Mouse (Mus musculus): ENCODE measurements around the gene Jade2. TPM values are rescaled to one million over a fixed set of nuclear protein-coding genes. Genes with fewer than 3 reads are reported as not detected.

Gene Jade2
- polyA plus RNA-seq, 1 experiment from 2014 or later: 0.44 TPM

DNA sequence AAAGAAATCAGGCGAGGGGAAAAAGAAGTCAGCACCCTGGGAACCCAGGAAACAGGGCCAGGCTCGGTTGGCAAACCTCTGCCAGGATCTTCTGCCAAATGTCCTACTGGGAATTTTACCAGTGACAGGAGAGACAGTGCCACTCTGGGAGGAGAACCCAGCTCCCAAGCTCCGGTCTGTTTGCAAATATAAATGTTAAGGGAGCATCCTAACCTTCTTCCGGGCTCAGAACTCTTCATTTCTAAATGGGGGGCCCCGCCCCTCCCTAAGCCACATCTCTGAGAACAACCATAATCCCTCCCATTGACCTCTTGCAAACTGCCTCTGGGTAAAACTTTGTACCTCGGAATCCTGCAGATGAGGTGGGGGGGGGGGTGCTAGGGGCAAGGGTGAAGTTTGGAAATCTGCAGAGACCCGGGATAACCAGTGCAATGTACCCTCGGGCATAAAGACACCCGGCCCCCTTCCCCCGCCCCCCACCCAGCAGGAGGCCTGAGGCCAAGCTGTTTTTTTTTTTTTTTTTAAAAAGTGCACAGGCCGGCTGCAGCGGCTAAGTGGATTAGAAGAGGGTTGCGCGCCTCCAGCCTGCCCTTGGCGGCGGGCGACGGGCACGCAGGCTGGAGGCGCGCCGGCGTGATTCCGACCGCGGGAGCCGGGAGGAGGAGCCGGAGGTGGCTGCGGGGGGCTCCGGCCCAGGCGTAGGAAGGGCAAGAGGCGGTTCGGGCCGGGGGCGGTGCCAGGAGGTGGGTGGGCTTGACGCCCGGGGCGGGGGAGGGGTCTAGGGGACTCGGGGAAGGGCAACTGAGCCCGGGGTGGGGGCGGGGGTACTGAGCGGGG is 2.3 kb downstream of the Jade2 start:
- Histone ChIP-seq H3K4me2 (ENCODE audit: low read depth, severe bottlenecking) (peak overlapping the region; percentile 91), H3K4me1 (ENCODE audit: control insufficient read depth, insufficient read depth, low read length) (peaks cover 21% of the 10 kb centered on the region), H3K9ac (ENCODE audit: low read length) (no peak overlapping the region), H3K27me3 (ENCODE audit: control insufficient read depth, insufficient read depth, low read length) (peaks cover 18% of the 10 kb centered on the region), H3K36me3 (ENCODE audit: control insufficient read depth, insufficient read depth, low read length) (no peaks in the 10 kb centered on the region), H3K9me3 (ENCODE audit: control insufficient read depth, low read length) (no peaks in the 10 kb centered on the region), H3K4me3 (ENCODE audit: low read depth, low read length) (peak overlapping the region; percentile 54), H3K27ac (replicated peaks; ENCODE audit: low read depth, low read length) (no peak overlapping the region)
- WGBS: under 1% methylated on average over 36 of the region's 42 CpGs
- peak; percentile 66 for ATAC-seq (ENCODE audit: insufficient number of reproducible peaks, low FRiP score, low TSS enrichment, low read depth)
- DNase-seq (ENCODE audit: low spot score): peak; percentile 86

DNA sequence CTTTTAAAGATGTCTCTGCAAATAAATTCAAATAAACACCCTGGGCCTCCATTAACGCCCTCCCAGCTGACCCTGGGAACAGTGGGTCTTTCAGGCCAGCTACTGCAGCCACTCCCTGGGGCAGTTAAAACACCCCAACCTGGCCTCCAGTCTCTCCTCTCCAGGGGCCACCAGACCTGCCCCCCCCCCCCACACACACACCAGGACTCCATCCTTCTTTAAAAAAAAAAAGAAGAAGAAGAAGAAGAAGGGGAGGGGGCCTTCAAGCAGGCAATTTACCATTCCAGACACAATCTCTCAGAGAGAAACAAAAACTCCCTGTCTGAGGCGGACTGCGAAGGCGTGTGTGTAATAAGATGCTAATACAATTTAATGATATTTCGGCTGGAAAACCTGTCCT is 4.9 kb downstream of the Jade2 start:
- H3K9me3 ChIP-seq (ENCODE audit: control insufficient read depth, low read length): no peaks in the 10 kb centered on the region
- no peak overlapping the region for H3K4me3 ChIP-seq (ENCODE audit: low read depth, low read length)
- H3K27me3 ChIP-seq (ENCODE audit: control insufficient read depth, insufficient read depth, low read length): peaks cover 10% of the 10 kb centered on the region; the same call in 1 of the 2 replicates
- H3K27ac ChIP-seq (replicated peaks; ENCODE audit: low read depth, low read length): no peak overlapping the region
- no peak overlapping the region for H3K9ac ChIP-seq (ENCODE audit: low read length)
- ATAC-seq (ENCODE audit: insufficient number of reproducible peaks, low FRiP score, low TSS enrichment, low read depth): no peak
- peaks cover 18% of the 10 kb centered on the region for H3K4me1 ChIP-seq (ENCODE audit: control insufficient read depth, insufficient read depth, low read length)
- H3K36me3 ChIP-seq (ENCODE audit: control insufficient read depth, insufficient read depth, low read length): no peaks in the 10 kb centered on the region
- 57% methylated on average over 5 of the region's 5 CpGs for WGBS
- no peak overlapping the region for H3K4me2 ChIP-seq (ENCODE audit: low read depth, severe bottlenecking)
- peak; percentile 27 for DNase-seq (ENCODE audit: low spot score)

GRCm38 (mm10) chr11:51852091-51852521 is 5.3 kb downstream of the Jade2 start:
- ATAC-seq (ENCODE audit: insufficient number of reproducible peaks, low FRiP score, low TSS enrichment, low read depth) (no peak), DNase-seq (ENCODE audit: low spot score) (peak; percentile 28)
- Histone ChIP-seq H3K4me1 (ENCODE audit: control insufficient read depth, insufficient read depth, low read length) (peaks cover 18% of the 10 kb centered on the region), H3K27ac (replicated peaks; ENCODE audit: low read depth, low read length) (no peak overlapping the region), H3K27me3 (ENCODE audit: control insufficient read depth, insufficient read depth, low read length) (peaks cover 10% of the 10 kb centered on the region; the same call in 1 of the 2 replicates), H3K36me3 (ENCODE audit: control insufficient read depth, insufficient read depth, low read length) (no peaks in the 10 kb centered on the region), H3K4me3 (ENCODE audit: low read depth, low read length) (no peak overlapping the region), H3K4me2 (ENCODE audit: low read depth, severe bottlenecking) (no peak overlapping the region), H3K9me3 (ENCODE audit: control insufficient read depth, low read length) (no peaks in the 10 kb centered on the region), H3K9ac (ENCODE audit: low read length) (0 out of 2 replicates have a peak overlapping the region, but pooled peaks have one; percentile 17)
- WGBS: 82% methylated on average over 7 of the region's 7 CpGs

- Histone ChIP-seq H3K4me2 (ENCODE audit: low read depth, severe bottlenecking) (no peak overlapping the region), H3K9ac (ENCODE audit: low read length) (no peak overlapping the region), H3K27me3 (ENCODE audit: control insufficient read depth, insufficient read depth, low read length) (no peaks in the 10 kb centered on the region), H3K4me3 (ENCODE audit: low read depth, low read length) (no peak overlapping the region), H3K27ac (replicated peaks; ENCODE audit: low read depth, low read length) (no peak overlapping the region), H3K9me3 (ENCODE audit: control insufficient read depth, low read length) (no peaks in the 10 kb centered on the region), H3K36me3 (ENCODE audit: control insufficient read depth, insufficient read depth, low read length) (no peaks in the 10 kb centered on the region), H3K4me1 (ENCODE audit: control insufficient read depth, insufficient read depth, low read length) (peaks cover 18% of the 10 kb centered on the region)
- no peak for DNase-seq (ENCODE audit: low spot score)
- WGBS: 83% methylated on average over 11 of the region's 11 CpGs
- ATAC-seq (ENCODE audit: insufficient number of reproducible peaks, low FRiP score, low TSS enrichment, low read depth): no peak
Measured at GRCm38 (mm10) chr11:51850741-51851330, 6.6 kb downstream of the Jade2 start.

- no peak for ATAC-seq (ENCODE audit: insufficient number of reproducible peaks, low FRiP score, low TSS enrichment, low read depth)
Measured at GRCm38 (mm10) chr11:51848324-51848723, 9.1 kb downstream of the Jade2 start.

GRCm38 (mm10) chr11:51847902-51848301 is 9.6 kb downstream of the Jade2 start:
- Histone ChIP-seq H3K4me2 (ENCODE audit: low read depth, severe bottlenecking) (no peak overlapping the region), H3K36me3 (ENCODE audit: control insufficient read depth, insufficient read depth, low read length) (no peaks in the 10 kb centered on the region), H3K9me3 (ENCODE audit: control insufficient read depth, low read length) (no peaks in the 10 kb centered on the region), H3K4me3 (ENCODE audit: low read depth, low read length) (no peak overlapping the region), H3K27me3 (ENCODE audit: control insufficient read depth, insufficient read depth, low read length) (no peaks in the 10 kb centered on the region), H3K27ac (replicated peaks; ENCODE audit: low read depth, low read length) (no peak overlapping the region), H3K9ac (ENCODE audit: low read length) (no peak overlapping the region), H3K4me1 (ENCODE audit: control insufficient read depth, insufficient read depth, low read length) (peaks cover 9% of the 10 kb centered on the region)
- DNase-seq (ENCODE audit: low spot score) (no peak), ATAC-seq (ENCODE audit: insufficient number of reproducible peaks, low FRiP score, low TSS enrichment, low read depth) (no peak)
- WGBS: 90% methylated on average over 1 of the region's 1 CpGs

More at GRCm38 (mm10) chr11:51848324-51848723, 9.1 kb downstream of the Jade2 start:
- Histone ChIP-seq H3K4me1 (ENCODE audit: control insufficient read depth, insufficient read depth, low read length) (peaks cover 11% of the 10 kb centered on the region), H3K4me3 (ENCODE audit: low read depth, low read length) (no peak overlapping the region), H3K9me3 (ENCODE audit: control insufficient read depth, low read length) (no peaks in the 10 kb centered on the region), H3K27me3 (ENCODE audit: control insufficient read depth, insufficient read depth, low read length) (no peaks in the 10 kb centered on the region), H3K4me2 (ENCODE audit: low read depth, severe bottlenecking) (no peak overlapping the region), H3K36me3 (ENCODE audit: control insufficient read depth, insufficient read depth, low read length) (no peaks in the 10 kb centered on the region), H3K9ac (ENCODE audit: low read length) (no peak overlapping the region), H3K27ac (replicated peaks; ENCODE audit: low read depth, low read length) (no peak overlapping the region)
- no peak for DNase-seq (ENCODE audit: low spot score)
- 82% methylated on average over 3 of the region's 3 CpGs for WGBS

DNA sequence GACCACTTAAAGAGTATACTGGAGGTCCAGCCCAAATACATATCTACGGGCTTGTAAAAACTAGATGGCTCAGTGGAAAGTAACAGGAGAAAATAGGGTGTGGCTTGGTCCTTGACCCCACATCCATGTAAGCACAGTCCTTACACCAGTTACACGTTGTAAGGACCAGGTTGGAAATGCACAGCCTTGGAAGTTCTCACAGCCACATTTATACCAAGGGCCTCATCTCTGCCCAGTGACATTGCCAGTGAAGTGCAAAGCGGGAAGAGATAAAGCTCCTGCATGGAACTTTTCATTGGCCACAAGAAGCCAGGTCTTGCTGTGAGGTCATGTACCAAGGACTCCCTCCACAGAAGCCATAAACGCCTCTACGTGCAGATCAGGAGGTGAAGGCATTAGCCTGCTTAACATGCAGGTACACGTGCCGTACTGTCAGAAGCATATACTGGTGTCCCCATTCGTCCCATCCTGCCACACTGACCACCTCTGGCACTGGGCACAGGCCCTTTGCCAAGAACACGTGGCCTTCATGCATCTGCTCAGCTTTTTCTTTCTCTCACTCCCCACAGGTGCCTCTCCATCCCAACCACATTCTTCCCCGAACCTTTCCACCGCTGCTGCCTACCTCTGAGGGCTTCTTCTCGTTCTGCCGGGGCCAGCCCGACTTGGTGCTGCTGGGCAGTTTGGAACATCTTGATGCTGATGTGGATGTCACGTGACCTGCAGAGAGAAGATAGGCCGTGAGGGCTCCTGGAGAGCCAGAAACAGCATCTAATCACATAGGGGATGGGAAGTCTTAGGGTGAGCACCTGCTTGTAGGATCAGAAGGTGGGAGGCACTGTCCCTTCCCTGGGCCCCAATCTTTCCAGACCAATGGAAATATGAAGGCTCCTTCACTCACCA is 11.2 kb downstream of the Jade2 start:
- 86% methylated on average over 16 of the region's 16 CpGs for WGBS
- ATAC-seq (ENCODE audit: insufficient number of reproducible peaks, low FRiP score, low TSS enrichment, low read depth): no peak
- H3K9me3 ChIP-seq (ENCODE audit: control insufficient read depth, low read length): no peaks in the 10 kb centered on the region

DNA sequence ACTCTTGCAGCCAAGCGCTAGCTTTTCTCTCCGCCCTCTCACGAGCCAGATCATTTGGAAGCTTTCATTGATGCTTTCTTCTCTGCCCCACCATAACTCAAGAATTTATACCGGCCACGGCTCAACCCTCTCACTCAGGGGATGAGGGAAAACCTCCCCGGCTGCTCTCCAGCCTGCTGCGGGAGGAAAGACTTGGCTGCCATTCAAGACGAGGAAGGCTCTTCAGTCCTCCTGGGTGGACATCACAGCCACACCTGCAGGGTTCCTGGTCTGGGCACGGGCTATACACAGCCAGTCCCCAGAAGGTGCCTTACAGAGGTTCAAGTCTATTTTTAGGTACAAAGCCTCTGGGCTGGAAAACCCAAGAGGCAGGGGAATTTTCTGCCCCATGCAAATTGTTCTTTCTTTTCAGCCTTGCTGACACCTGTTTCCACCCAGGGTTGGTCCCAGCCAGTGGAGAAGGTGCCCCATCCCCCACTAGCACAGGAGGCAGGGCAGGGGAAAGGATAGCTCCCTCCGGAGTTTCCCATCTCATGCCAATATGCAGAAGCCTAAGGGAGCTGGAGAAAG is 12.8 kb downstream of the Jade2 start:
- no peak for ATAC-seq (ENCODE audit: insufficient number of reproducible peaks, low FRiP score, low TSS enrichment, low read depth)
- no peak overlapping the region for H3K27ac ChIP-seq (replicated peaks; ENCODE audit: low read depth, low read length)
- DNase-seq (ENCODE audit: low spot score): no peak

More for the DNA sequence above, 11.2 kb downstream of the Jade2 start:
- Histone ChIP-seq H3K9ac (ENCODE audit: low read length) (no peak overlapping the region), H3K4me2 (ENCODE audit: low read depth, severe bottlenecking) (no peak overlapping the region), H3K4me1 (ENCODE audit: control insufficient read depth, insufficient read depth, low read length) (no peaks in the 10 kb centered on the region), H3K27ac (replicated peaks; ENCODE audit: low read depth, low read length) (no peak overlapping the region), H3K36me3 (ENCODE audit: control insufficient read depth, insufficient read depth, low read length) (no peaks in the 10 kb centered on the region), H3K4me3 (ENCODE audit: low read depth, low read length) (no peak overlapping the region), H3K27me3 (ENCODE audit: control insufficient read depth, insufficient read depth, low read length) (no peaks in the 10 kb centered on the region)
- DNase-seq (ENCODE audit: low spot score): no peak

More for the DNA sequence above, 12.8 kb downstream of the Jade2 start:
- 80% methylated on average over 10 of the region's 10 CpGs for WGBS
- Histone ChIP-seq H3K4me1 (ENCODE audit: control insufficient read depth, insufficient read depth, low read length) (no peaks in the 10 kb centered on the region), H3K4me2 (ENCODE audit: low read depth, severe bottlenecking) (no peak overlapping the region), H3K9ac (ENCODE audit: low read length) (no peak overlapping the region), H3K27me3 (ENCODE audit: control insufficient read depth, insufficient read depth, low read length) (no peaks in the 10 kb centered on the region), H3K9me3 (ENCODE audit: control insufficient read depth, low read length) (no peaks in the 10 kb centered on the region), H3K36me3 (ENCODE audit: control insufficient read depth, insufficient read depth, low read length) (no peaks in the 10 kb centered on the region), H3K4me3 (ENCODE audit: low read depth, low read length) (no peak overlapping the region)
